Mouse (Mus musculus) CD4-positive naive resting alpha-beta T cell, adult 76 days (primary cell): ENCODE results near the gene H2al1d. TPM values are rescaled to one million over a fixed set of nuclear protein-coding genes. Genes with fewer than 3 reads are reported as not detected.

ENCODE experiments used
- total RNA-seq: library from RNA; stranded (reverse); gene quantifications from one replicate; pipeline ENCODE4 v1.2.4, GENCODE M21; 2023

Gene H2al1d
- total RNA-seq, result not detected

GRCm38 (mm10) chrX:11308524-11308923 is at the start of gene H2al1d:
Gene H2al1d (plus strand): TSS chrX:11308824.

GRCm38 (mm10) chrX:11298957-11299356 is 9.7 kb upstream of the H2al1d start, which contains the start of gene H2al1a:
Gene H2al1a (plus strand): TSS chrX:11299257.

GRCm38 (mm10) chrX:11302132-11302531 is 6.5 kb upstream of the H2al1d start, which contains the start of gene H2al1b:
Gene H2al1b (plus strand): TSS chrX:11302432.

GRCm38 (mm10) chrX:11305355-11305754 is 3.3 kb upstream of the H2al1d start, which contains the start of gene H2al1c:
Gene H2al1c (plus strand): TSS chrX:11305655.

GRCm38 (mm10) chrX:11311634-11312033 is 3.0 kb downstream of the H2al1d start, which contains the start of gene H2al1e:
Gene H2al1e (plus strand): TSS chrX:11311934.

GRCm38 (mm10) chrX:11314858-11315257 is 6.2 kb downstream of the H2al1d start, which contains the start of gene H2al1f:
Gene H2al1f (plus strand): TSS chrX:11315158.

GRCm38 (mm10) chrX:11317956-11318355 is 9.3 kb downstream of the H2al1d start, which contains the start of gene H2al1g:
Gene H2al1g (plus strand): TSS chrX:11318256.

GRCm38 (mm10) chrX:11321192-11321591 is 12.6 kb downstream of the H2al1d start, which contains the start of gene H2al1h:
Gene H2al1h (plus strand): TSS chrX:11321492.

GRCm38 (mm10) chrX:11324359-11324758 is 15.7 kb downstream of the H2al1d start, which contains the start of gene H2al1i:
Gene H2al1i (plus strand): TSS chrX:11324659.

GRCm38 (mm10) chrX:11327522-11327921 is 18.9 kb downstream of the H2al1d start, which contains the start of gene H2al1j:
Gene H2al1j (plus strand): TSS chrX:11327822.

Other genes with a start within 250 kb of the H2al1d start
- not detected for gene H2al1a, start 9.6 kb upstream of the H2al1d start, total RNA-seq
- not detected for gene H2al1b, start 6.4 kb upstream of the H2al1d start, total RNA-seq
- gene H2al1c, start 3.2 kb upstream of the H2al1d start, total RNA-seq, result not detected
- gene H2al1e, start 3.1 kb downstream of the H2al1d start, total RNA-seq, result not detected
- not detected for gene H2al1f, start 6.3 kb downstream of the H2al1d start, total RNA-seq
- not detected for gene H2al1g, start 9.4 kb downstream of the H2al1d start, total RNA-seq
- not detected for gene H2al1h, start 12.7 kb downstream of the H2al1d start, total RNA-seq
- gene H2al1i, start 15.8 kb downstream of the H2al1d start, total RNA-seq, result not detected
- gene H2al1j, start 19.0 kb downstream of the H2al1d start, total RNA-seq, result not detected